In genomic region chr12:112720216-112720615, GRCm38 (mm10) we compare ENCODE assay signal across 8 mouse cellular contexts. TPM values are rescaled to one million over a fixed set of nuclear protein-coding genes. Genes with fewer than 3 reads are reported as not detected.
DNase-seq lines count a peak whose midpoint lies in the region; ATAC-seq and TF ChIP-seq lines count a peak whose summit lies in the region.

Gene Cep170b (plus strand): TSS chr12:112720455.

- H3K4me3 ChIP-seq in hindbrain, embryonic 10.5 days = peak within 1 kb of the TSS; percentile 87
- peak within 1 kb of the TSS; percentile 88 for H3K4me3 ChIP-seq in neural tube, embryonic 15.5 days (replicated peaks)

- intact Hi-C loops in left cerebral cortex, postnatal 14 days (cut with DNase I) = no loop called here

- no peak for TF ChIP-seq POLR2A in brain, embryonic 14.5 days (IDR thresholded peaks at IDR 0.05; ENCODE audit: borderline replicate concordance, extremely low read depth, insufficient read depth, insufficient read length, poor library complexity, severe bottlenecking)

- H3K4me2 ChIP-seq in neural tube, embryonic 15.5 days = peak within 1 kb of the TSS; percentile 89

- no peak for ATAC-seq in neural tube, embryonic 15.5 days (ENCODE audit: low FRiP score)

- no peak for TF ChIP-seq CTCF in brain, embryonic 14.5 days (IDR thresholded peaks at IDR 0.05; ENCODE audit: borderline replicate concordance, extremely low read depth, insufficient read depth, insufficient read length)

- H3K9me3 ChIP-seq in hindbrain, embryonic 10.5 days = no peaks in the 10 kb centered on the region
- H3K9me3 ChIP-seq in neural tube, embryonic 15.5 days (replicated peaks) = no peaks in the 10 kb centered on the region

- WGBS in hindbrain, embryonic 10.5 days = 68% methylated on average over 6 of the region's 6 CpGs
- 80% methylated on average over 6 of the region's 6 CpGs for WGBS in neural tube, embryonic 15.5 days

- no peaks in the 10 kb centered on the region for H3K36me3 ChIP-seq in hindbrain, embryonic 10.5 days
- no peaks in the 10 kb centered on the region for H3K36me3 ChIP-seq in neural tube, embryonic 15.5 days

- peak within 1 kb of the TSS; percentile 84; the same call in 1 of the 2 replicates for H3K27ac ChIP-seq in hindbrain, embryonic 10.5 days
- H3K27ac ChIP-seq in neural tube, embryonic 15.5 days (replicated peaks) = no peak within 1 kb of the TSS; the same call in 1 of the 2 replicates

- H3K27me3 ChIP-seq in hindbrain, embryonic 10.5 days (ENCODE audit: insufficient read depth, poor library complexity, severe bottlenecking) = peaks cover 52% of the 10 kb centered on the region
- peaks cover 9% of the 10 kb centered on the region for H3K27me3 ChIP-seq in neural tube, embryonic 15.5 days (replicated peaks)

- no peak for DNase-seq in layer of hippocampus, adult 18-20 months (ENCODE audit: low spot score in 2 of 2)
- no peak for DNase-seq in layer of hippocampus, adult 9-10 months (ENCODE audit: low spot score)
- DNase-seq in brain, embryonic 14.5 days (ENCODE audit: low read depth) = no peak
- DNase-seq in hindbrain, embryonic 10.5 days (ENCODE audit: low spot score) = no peak
- no peak for DNase-seq in left cerebral cortex, postnatal 14 days (ENCODE audit: low spot score in 2 of 2)
- no peak for DNase-seq in Muller cell, postnatal 12 days (ENCODE audit: inconsistent ontology term)
- no peak for DNase-seq in embryo, embryonic 9.5 days (ENCODE audit: extremely low spot score)

- H3K4me1 ChIP-seq in hindbrain, embryonic 10.5 days (replicated peaks) = peaks cover 29% of the 10 kb centered on the region
- H3K4me1 ChIP-seq in neural tube, embryonic 15.5 days = peaks cover 40% of the 10 kb centered on the region

- peak within 1 kb of the TSS; percentile 36; the same call in 1 of the 2 replicates for H3K9ac ChIP-seq in neural tube, embryonic 15.5 days (replicated peaks)

RNA-seq across cellular contexts. Expression of gene Cep170b, which starts in this region (rescaled TPM):
- 100 to 1,000 TPM; 192 to 208 TPM for total RNA-seq in layer of hippocampus, adult 18-20 months (2021)
- 48.8 and 82.9 TPM in 2 replicates for polyA plus RNA-seq in brain, embryonic 14.5 days (2012; rRNA removed)
- 6.7 and 8.7 TPM in 2 replicates for polyA plus RNA-seq in hindbrain, embryonic 10.5 days (2016; fragmentation: Nextera tagmentation; extraction: Ambion mirVana)
- 100 to 1,000 TPM; 223 to 225 TPM for total RNA-seq in left cerebral cortex, postnatal 14 days (2021)
- 34.7 and 43.3 TPM in 2 replicates for polyA plus RNA-seq in neural tube, embryonic 15.5 days (2015; fragmentation: Nextera tagmentation; extraction: Ambion mirVana)
